Mouse (Mus musculus) right cerebral cortex, postnatal 36 days (tissue): ENCODE data around the gene Rspo1.
A peak's percentile ranks its signal among the peaks of the same experiment; 100 is the strongest.

ENCODE experiments used
- DNase-seq, 2 experiments: peaks; one replicate each; pipeline ENCODE4 v3.0.0; 2022; ENCODE audit warnings: low spot score in 2 of 2, mixed read lengths in 1 of 2

The Rspo1 gene

DNA sequence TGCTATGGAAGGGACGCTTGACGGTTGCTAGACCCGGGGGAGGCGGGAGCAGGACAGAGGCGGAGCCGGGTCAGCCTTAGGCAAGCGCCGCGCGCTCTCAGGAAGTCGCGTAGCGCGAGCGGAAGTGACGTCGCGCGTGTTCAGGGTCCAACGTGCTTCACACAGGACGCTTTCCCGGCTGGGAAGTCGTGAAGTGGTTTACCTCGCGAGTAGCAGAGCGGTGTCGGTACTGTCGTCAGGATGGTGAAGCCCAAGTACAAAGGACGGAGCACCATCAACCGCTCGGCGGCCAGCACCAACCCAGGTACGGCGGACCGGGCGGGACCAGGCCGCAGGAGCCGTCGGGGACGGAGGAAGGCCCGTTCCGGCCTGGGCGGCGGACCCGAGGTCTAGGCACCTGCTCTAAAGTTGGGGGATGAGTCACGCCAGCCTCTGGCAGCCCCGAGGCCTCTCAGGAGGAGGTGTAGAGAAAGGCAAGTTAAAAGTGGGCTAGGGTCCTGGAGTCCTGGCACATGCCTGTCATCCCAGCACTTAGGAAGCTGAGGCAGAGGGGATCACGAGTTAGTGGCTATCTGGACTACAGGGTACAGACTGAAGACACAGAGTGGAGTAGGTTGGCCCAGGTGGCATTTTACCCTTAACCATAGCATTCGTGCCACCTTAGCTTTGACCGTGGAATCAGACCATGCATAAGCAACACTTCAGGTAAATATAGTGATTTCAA is 43.8 kb downstream of the Rspo1 start:
- DNase-seq: peak; percentile 88 to 93

DNA sequence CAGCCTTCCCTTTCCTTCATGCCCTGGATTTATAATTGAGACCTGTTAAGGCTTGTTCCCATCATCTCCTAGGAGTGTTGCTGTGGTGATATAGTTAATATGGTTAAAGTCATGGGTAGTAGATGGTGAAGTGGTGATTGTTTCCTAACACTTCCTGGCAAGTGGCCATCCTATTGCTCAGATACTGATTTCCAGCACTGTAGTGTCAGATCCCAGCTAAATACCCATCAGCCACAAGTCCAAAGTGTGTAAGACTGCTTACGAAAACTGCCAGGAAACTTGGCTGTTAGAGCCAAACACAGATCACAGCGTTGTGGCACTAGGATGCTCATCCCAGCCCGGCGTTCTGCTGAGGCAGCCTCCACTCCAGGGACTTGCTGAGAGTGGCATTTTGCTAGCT is 48.1 kb downstream of the Rspo1 start:
- DNase-seq: no peak

DNA sequence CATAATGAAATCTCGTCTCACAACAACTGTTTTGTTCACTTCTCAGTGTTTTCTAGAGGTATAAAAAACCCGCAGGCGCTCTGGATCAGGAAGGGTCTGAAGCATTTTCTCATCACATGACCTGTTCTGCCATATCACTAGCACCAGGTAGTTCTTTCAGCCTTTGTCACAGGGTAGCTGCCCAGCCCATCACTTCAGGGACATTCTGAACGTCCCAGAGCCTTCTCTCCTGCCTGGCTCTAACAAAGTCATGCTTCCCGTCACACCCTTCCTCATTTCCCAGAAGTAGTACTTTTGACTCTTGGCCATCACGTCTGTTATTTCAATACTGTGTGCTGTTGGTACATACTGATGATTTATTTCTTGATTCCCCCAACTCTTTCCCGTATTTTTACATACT is 58.2 kb downstream of the Rspo1 start:
- DNase-seq: no peak

DNA sequence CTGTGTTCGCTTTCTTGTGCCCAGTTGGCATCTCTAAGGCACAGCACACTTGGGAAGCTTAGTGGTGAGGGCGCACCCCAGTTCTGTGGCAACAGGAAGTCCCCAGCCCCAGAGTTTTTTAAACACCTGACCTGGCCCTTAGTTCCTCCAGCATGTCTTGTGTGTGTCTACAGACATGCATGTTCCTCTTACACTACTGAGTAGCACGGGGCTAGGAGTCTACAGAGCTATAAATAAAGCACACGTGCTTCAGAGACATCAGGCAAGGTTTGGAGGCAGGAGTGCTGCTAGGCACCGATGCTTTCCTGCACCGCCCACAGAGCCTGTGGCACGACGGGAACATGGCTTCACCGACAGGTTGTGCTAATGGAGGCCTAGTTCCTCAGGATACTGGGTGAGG is 69.2 kb downstream of the Rspo1 start:
- DNase-seq: peak in 1 of 2 experiments; percentile 18

DNA sequence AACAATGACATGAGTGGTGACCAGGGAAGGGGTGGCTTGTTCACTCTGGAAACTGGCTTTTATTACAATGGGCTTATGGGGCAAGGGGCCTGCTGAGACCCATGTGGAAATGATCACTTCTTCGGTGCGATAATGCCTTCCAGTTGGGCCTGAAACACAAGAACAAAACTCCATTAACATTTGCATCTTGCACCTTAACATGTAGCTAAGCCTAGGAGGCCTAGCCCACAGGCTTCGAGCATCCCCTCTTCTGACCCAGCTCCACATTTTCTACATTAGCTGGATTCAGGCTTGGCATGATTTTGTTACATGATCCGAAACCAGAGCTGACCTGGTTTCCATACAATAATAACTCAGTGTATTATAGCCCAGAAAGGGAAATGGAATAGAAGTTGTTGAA is 70.2 kb downstream of the Rspo1 start:
- DNase-seq: no peak

DNA sequence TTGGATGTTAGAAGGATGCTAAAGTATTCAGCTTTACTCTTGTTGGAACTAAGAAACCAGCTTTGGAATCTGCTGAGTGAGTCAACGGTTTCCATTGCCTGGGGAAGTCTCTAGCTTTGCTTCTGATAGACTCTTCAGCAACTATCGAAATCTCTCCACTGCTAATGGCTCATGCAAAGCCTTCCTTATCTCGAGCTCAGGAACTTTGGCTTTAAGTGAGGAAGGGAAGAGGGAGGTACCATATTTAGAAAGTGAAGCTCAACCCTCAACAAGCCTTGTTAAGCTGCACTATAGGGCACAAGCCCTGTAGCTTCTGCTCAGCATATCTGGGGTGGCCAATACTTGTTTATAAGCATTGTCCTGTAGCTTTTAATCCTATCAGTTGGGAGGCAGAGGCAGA is 71.0 kb downstream of the Rspo1 start:
- DNase-seq: no peak

DNA sequence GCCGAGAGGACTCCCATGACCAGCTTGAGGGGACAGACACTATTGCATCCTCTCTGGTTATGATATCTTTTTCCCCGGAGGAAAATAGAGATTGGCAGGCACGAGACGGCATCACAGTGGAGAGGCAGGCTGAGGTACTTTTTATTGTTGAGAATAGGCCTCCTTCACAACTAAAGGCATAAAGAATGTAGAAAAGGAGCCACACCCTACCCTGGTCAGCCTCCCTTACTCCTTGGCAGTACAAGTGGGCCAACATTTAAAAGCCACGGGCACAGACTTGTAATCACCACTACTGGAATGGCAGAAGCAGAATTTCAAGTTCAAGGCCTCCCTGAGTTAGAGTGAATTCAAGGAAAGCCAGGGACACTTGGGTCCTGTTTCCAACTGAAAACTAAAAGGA is 71.8 kb downstream of the Rspo1 start:
- DNase-seq: no peak
